In genomic region chr4:47251069-47251468, GRCm38 (mm10) we compare ENCODE assay signal across 8 mouse cellular contexts. TPM values are rescaled to one million over a fixed set of nuclear protein-coding genes. Genes with fewer than 3 reads are reported as not detected.
A peak's percentile ranks its signal among the peaks of the same experiment; 100 is the strongest.
DNase-seq lines count a peak whose midpoint lies in the region; ATAC-seq and TF ChIP-seq lines count a peak whose summit lies in the region.

No protein-coding gene starts in this region.

- H3K9ac ChIP-seq in limb, embryonic 15.5 days = no peak overlapping the region
- H3K9ac ChIP-seq in neural tube, embryonic 11.5 days (ENCODE audit: low read length) = no peak overlapping the region

- no peaks in the 10 kb centered on the region for H3K36me3 ChIP-seq in testis, adult 2 months (ENCODE audit: control insufficient read depth, insufficient read depth, low read length)
- no peaks in the 10 kb centered on the region for H3K36me3 ChIP-seq in kidney, adult 2 months (ENCODE audit: control insufficient read depth, insufficient read depth, low read length)
- no peaks in the 10 kb centered on the region for H3K36me3 ChIP-seq in limb, embryonic 15.5 days
- H3K36me3 ChIP-seq in neural tube, embryonic 11.5 days (ENCODE audit: control insufficient read depth, insufficient read depth, low read length) = no peaks in the 10 kb centered on the region

- H3K27ac ChIP-seq in testis, adult 2 months (ENCODE audit: control insufficient read depth, insufficient read depth, low read depth, low read length) = no peak overlapping the region
- H3K27ac ChIP-seq in kidney, adult 2 months (ENCODE audit: insufficient read depth, low read depth, low read length) = peak overlapping the region; percentile 15; the same call in 1 of the 2 replicates
- peak overlapping the region; percentile 33 for H3K27ac ChIP-seq in limb, embryonic 15.5 days
- H3K27ac ChIP-seq in neural tube, embryonic 11.5 days (ENCODE audit: low read depth, low read length) = no peak overlapping the region

- no peak for TF ChIP-seq POLR2A in testis, adult 2 months (IDR thresholded peaks at IDR 0.05; ENCODE audit: control insufficient read depth, low read depth, low read length)
- TF ChIP-seq POLR2A in kidney, adult 2 months (IDR thresholded peaks at IDR 0.05; ENCODE audit: low read depth, low read length) = no peak

- 26% methylated on average over 5 of the region's 5 CpGs for WGBS in kidney, adult 2 months
- whole genome bisulfite sequencing in limb, embryonic 15.5 days = 30% methylated on average over 5 of the region's 5 CpGs
- WGBS in neural tube, embryonic 11.5 days = 52% methylated on average over 5 of the region's 5 CpGs

- H3K4me2 ChIP-seq in limb, embryonic 15.5 days = no peak overlapping the region
- no peak overlapping the region for H3K4me2 ChIP-seq in neural tube, embryonic 11.5 days (ENCODE audit: low read depth)

- no peaks in the 10 kb centered on the region for H3K27me3 ChIP-seq in testis, adult 2 months (ENCODE audit: control insufficient read depth, insufficient read depth, low read length)
- no peaks in the 10 kb centered on the region for H3K27me3 ChIP-seq in kidney, adult 2 months (replicated peaks; ENCODE audit: control insufficient read depth, insufficient read depth, low read length)
- H3K27me3 ChIP-seq in limb, embryonic 15.5 days = no peaks in the 10 kb centered on the region
- no peaks in the 10 kb centered on the region for H3K27me3 ChIP-seq in neural tube, embryonic 11.5 days (ENCODE audit: control insufficient read depth, insufficient read depth, low read length)

- peak; percentile 63; the same call in 1 of the 2 replicates for TF ChIP-seq CTCF in testis, adult 2 months (IDR thresholded peaks at IDR 0.05; ENCODE audit: control insufficient read depth, insufficient read depth, insufficient replicate concordance, low read depth, low read length)
- TF ChIP-seq CTCF in kidney, adult 2 months (conservative IDR thresholded peaks at IDR 0.05; ENCODE audit: insufficient read depth, insufficient read length, low read depth, low read length) = peak; percentile 72

- no peak overlapping the region for H3K4me3 ChIP-seq in testis, adult 2 months (ENCODE audit: control insufficient read depth, low read depth, low read length)
- H3K4me3 ChIP-seq in kidney, adult 2 months (ENCODE audit: insufficient read depth, low read depth, low read length) = no peak overlapping the region
- no peak overlapping the region for H3K4me3 ChIP-seq in limb, embryonic 15.5 days
- no peak overlapping the region for H3K4me3 ChIP-seq in neural tube, embryonic 11.5 days (ENCODE audit: low read depth, low read length)

- H3K4me1 ChIP-seq in testis, adult 2 months (ENCODE audit: control insufficient read depth, insufficient read depth, low read length) = no peaks in the 10 kb centered on the region
- H3K4me1 ChIP-seq in kidney, adult 2 months (ENCODE audit: control insufficient read depth, insufficient read depth, low read length) = no peaks in the 10 kb centered on the region
- H3K4me1 ChIP-seq in limb, embryonic 15.5 days = peaks cover 27% of the 10 kb centered on the region
- H3K4me1 ChIP-seq in neural tube, embryonic 11.5 days (ENCODE audit: control insufficient read depth, insufficient read depth, low read length) = no peaks in the 10 kb centered on the region

- DNase-seq in testis, postnatal 14 days (ENCODE audit: low spot score) = no peak
- peak; percentile 48 for DNase-seq in cerebellum, adult 11 months
- peak; percentile 55 to 71 for DNase-seq in frontal cortex, postnatal 25 days (ENCODE audit: low spot score in 2 of 2)
- peak; percentile 68 for DNase-seq in kidney, adult 2 months
- DNase-seq in neural tube, embryonic 11.5 days (ENCODE audit: low spot score) = peak; percentile 63
- peak; percentile 93 for DNase-seq in thymus, postnatal 25 days

- H3K9me3 ChIP-seq in limb, embryonic 15.5 days = no peaks in the 10 kb centered on the region
- H3K9me3 ChIP-seq in neural tube, embryonic 11.5 days (ENCODE audit: control insufficient read depth, low read length) = no peaks in the 10 kb centered on the region

- ATAC-seq in limb, embryonic 15.5 days (ENCODE audit: insufficient number of reproducible peaks, low FRiP score, low TSS enrichment, low read depth) = no peak
- ATAC-seq in neural tube, embryonic 11.5 days (ENCODE audit: insufficient read depth, low FRiP score, low TSS enrichment) = no peak

RNA-seq across cellular contexts. Expression of gene Col15a1, which starts 43.1 kb away (rescaled TPM):
- polyA plus RNA-seq in testis, adult 2 months (2012; rRNA removed) = 30.0 and 34.7 TPM in 2 replicates
- 50.0 and 59.5 TPM in 2 replicates for polyA plus RNA-seq in kidney, adult 2 months (2012; rRNA removed)
- polyA plus RNA-seq in limb, embryonic 15.5 days (2015; fragmentation: Nextera tagmentation; extraction: Ambion mirVana) = 25.0 and 26.9 TPM in 2 replicates
- polyA plus RNA-seq in neural tube, embryonic 11.5 days (2014; fragmentation: Nextera tagmentation; extraction: Ambion mirVana) = 3.4 TPM in 2 replicates

Comparison
In these comparisons a context has a peak if more than half of its experiments do, and no peak if none do; other contexts are left out.
1. H3K27ac ChIP-seq: peak in kidney, adult 2 months (single experiment) and limb, embryonic 15.5 days (single experiment); none in testis, adult 2 months (single experiment) and neural tube, embryonic 11.5 days (single experiment).